Mouse (Mus musculus) natural killer cell, adult 2 months (primary cell): ENCODE results near the gene Omp.
A peak's percentile ranks its signal among the peaks of the same experiment; 100 is the strongest.

Experiments
- DNase-seq, 2 experiments: peaks; one replicate each; pipeline ENCODE4 v3.0.0; 2022; ENCODE audit warnings: low spot score in 2 of 2

Omp gene

GRCm38 (mm10) chr7:98171141-98172073, 26.1 kb upstream of the Omp start:
- DNase-seq, result no peak

- peak; percentile 32 to 38 for DNase-seq
Measured at GRCm38 (mm10) chr7:98164999-98165528, 19.8 kb upstream of the Omp start.

GRCm38 (mm10) chr7:98164382-98164998, 19.2 kb upstream of the Omp start:
- DNase-seq, result no peak

- DNase-seq, result no peak
Measured at GRCm38 (mm10) chr7:98163700-98164099, 18.4 kb upstream of the Omp start.

- DNase-seq, result no peak
Measured at GRCm38 (mm10) chr7:98162239-98162638, 16.9 kb upstream of the Omp start.

GRCm38 (mm10) chr7:98160041-98160740, 14.9 kb upstream of the Omp start:
- no peak for DNase-seq

GRCm38 (mm10) chr7:98158481-98158880, 13.2 kb upstream of the Omp start:
- DNase-seq, result no peak

- no peak for DNase-seq
Measured at GRCm38 (mm10) chr7:98157636-98158332, 12.5 kb upstream of the Omp start.

GRCm38 (mm10) chr7:98156280-98156665, 11.0 kb upstream of the Omp start:
- DNase-seq, result no peak

GRCm38 (mm10) chr7:98155546-98156279, 10.4 kb upstream of the Omp start:
- DNase-seq, result peak in 1 of 2 experiments; percentile 41

- DNase-seq, result no peak
Measured at GRCm38 (mm10) chr7:98153892-98154291, 8.6 kb upstream of the Omp start.

- DNase-seq, result no peak
Measured at GRCm38 (mm10) chr7:98153345-98153744, 8.0 kb upstream of the Omp start.

- DNase-seq, result no peak
Measured at GRCm38 (mm10) chr7:98152400-98152799, 7.1 kb upstream of the Omp start.

GRCm38 (mm10) chr7:98150525-98150924, 5.2 kb upstream of the Omp start:
- DNase-seq, result no peak

- DNase-seq, result no peak
Measured at GRCm38 (mm10) chr7:98149802-98150201, 4.5 kb upstream of the Omp start.

- no peak for DNase-seq
Measured at GRCm38 (mm10) chr7:98148721-98149407, 3.6 kb upstream of the Omp start.

- DNase-seq, result no peak
Measured at GRCm38 (mm10) chr7:98147766-98148165, 2.5 kb upstream of the Omp start.

GRCm38 (mm10) chr7:98146447-98146845, 1.1 kb upstream of the Omp start:
- DNase-seq, result no peak

GRCm38 (mm10) chr7:98145842-98146446, 642 bp upstream of the Omp start:
- no peak for DNase-seq

- DNase-seq, result no peak
Measured at GRCm38 (mm10) chr7:98142648-98143047, 2.7 kb downstream of the Omp start.
